Mouse (Mus musculus) forebrain, embryonic 15.5 days (tissue): ENCODE data around the gene Metrn. TPM values are rescaled to one million over a fixed set of nuclear protein-coding genes. Genes with fewer than 3 reads are reported as not detected.
A peak's percentile ranks its signal among the peaks of the same experiment; 100 is the strongest.

Source experiments
- ATAC-seq: fragments of 200-750 bp; cut with Nextera tagmentation; replicated peaks from 2 replicates; pipeline ENCODE4 v1.8.0; 2017; ENCODE audit warnings: mild to moderate bottlenecking, moderate TSS enrichment, moderate library complexity
- H3K27ac ChIP-seq: fragments of 300-500 bp; sonication (generic); replicated peaks from 2 replicates; pipeline ENCODE4 v1.5.1; 2015; ENCODE audit warnings: mild to moderate bottlenecking, inconsistent platforms
- H3K27me3 ChIP-seq: fragments of 300-500 bp; sonication (generic); 2 replicates; pipeline ENCODE4 v1.6.1; 2015; ENCODE audit warnings: inconsistent platforms
- H3K36me3 ChIP-seq: fragments of 300-500 bp; sonication (generic); 2 replicates; pipeline ENCODE4 v1.6.1; 2015; ENCODE audit warnings: mild to moderate bottlenecking, inconsistent platforms
- H3K4me1 ChIP-seq: fragments of 300-500 bp; sonication (generic); 2 replicates; pipeline ENCODE4 v1.6.1; 2015; ENCODE audit warnings: inconsistent platforms
- H3K4me2 ChIP-seq: fragments of 300-500 bp; sonication (generic); replicated peaks from 2 replicates; pipeline ENCODE4 v1.6.1; 2015; ENCODE audit warnings: mild to moderate bottlenecking, inconsistent platforms
- H3K4me3 ChIP-seq: fragments of 300-500 bp; sonication (generic); 2 replicates; pipeline ENCODE4 v1.5.1; 2015; ENCODE audit warnings: mild to moderate bottlenecking, inconsistent platforms
- H3K9ac ChIP-seq: fragments of 300-500 bp; sonication (generic); replicated peaks from 2 replicates; pipeline ENCODE4 v1.6.1; 2015; ENCODE audit warnings: mild to moderate bottlenecking, inconsistent platforms
- H3K9me3 ChIP-seq: fragments of 300-500 bp; sonication (generic); 2 replicates; pipeline ENCODE4 v1.6.1; 2016; ENCODE audit warnings: inconsistent platforms
- WGBS: fragments of 180-500 bp; shearing (Covaris S2); methylation state at CpG from one replicate; pipeline ENCODE4 v1.1.7; 2015; ENCODE audit warnings: mixed read lengths; 5-methylcytosine and 5-hydroxymethylcytosine counted together
- polyA plus RNA-seq: library from polyadenylated mRNA; unstranded; fragments of >200 nt; fragmentation: Nextera tagmentation; extraction: Ambion mirVana; gene quantifications from 2 replicates; pipeline ENCODE4 v1.2.1, GENCODE M21; 2015

Metrn gene
- polyA plus RNA-seq, 1 experiment from 2014 or later = 37.3 TPM

DNA sequence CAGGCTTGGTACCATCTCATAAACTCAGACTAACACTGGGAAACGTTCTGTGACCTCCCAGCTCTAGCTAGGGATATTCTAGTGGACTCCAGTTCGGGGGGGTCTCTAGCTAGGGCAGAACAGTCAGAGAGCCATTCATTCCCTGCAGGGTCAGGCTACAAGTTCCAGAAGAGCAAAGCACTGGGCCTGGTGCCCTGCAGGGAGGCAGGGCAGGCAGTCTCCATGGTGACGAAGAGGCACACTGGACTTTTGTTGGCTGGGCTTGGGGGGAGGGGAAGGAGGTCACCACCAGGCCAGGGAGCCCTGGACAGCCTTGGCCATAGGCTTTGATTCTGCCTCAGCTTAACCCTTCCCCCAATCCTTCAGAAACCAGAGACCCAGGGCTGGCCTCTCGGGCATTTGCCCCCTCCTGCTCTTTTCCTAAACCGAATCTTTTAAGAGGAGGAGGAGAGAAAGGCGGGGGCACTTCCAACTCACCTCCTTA lies 1.3 kb downstream of the Metrn start, which contains the start of gene AC134908.4:
TSS of gene AC134908.4 (minus strand) at position 51 of the 484 bp plus-strand sequence.
- Histone ChIP-seq H3K27ac (peak within 1 kb of the TSS; percentile 40), H3K9ac (peak within 1 kb of the TSS; percentile 44), H3K4me3 (peak within 1 kb of the TSS; percentile 63), H3K4me1 (peaks cover 64% of the 10 kb centered on the region), H3K36me3 (no peaks in the 10 kb centered on the region), H3K9me3 (no peaks in the 10 kb centered on the region), H3K4me2 (peak within 1 kb of the TSS; percentile 86), H3K27me3 (0 out of 2 replicates have a peak, but pooled peaks cover 4% of the 10 kb centered on the region)
- no peak for ATAC-seq
- 6% methylated on average over 6 of the region's 6 CpGs for WGBS

DNA sequence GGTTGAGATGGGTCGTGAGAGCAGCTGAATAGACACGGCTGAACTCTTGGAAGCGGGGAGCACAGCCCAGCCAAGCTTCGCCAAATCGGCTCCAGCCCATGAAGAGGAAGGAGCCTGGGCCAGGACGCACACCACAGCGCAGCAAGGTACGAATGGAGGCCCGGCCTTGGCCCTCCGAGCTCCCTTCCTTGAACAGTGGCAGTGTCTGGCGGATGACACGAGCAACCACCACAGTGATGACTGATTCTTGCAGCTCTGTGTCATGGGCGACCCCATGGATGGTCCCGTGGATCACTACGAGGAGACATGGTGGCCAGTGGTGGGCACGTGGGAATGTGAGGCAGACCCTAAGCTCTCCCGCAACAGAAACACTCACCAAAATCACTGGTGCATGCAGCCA lies 1.9 kb downstream of the Metrn start:
- ATAC-seq = no peak
- no peak overlapping the region for H3K9ac ChIP-seq
- no peaks in the 10 kb centered on the region for H3K36me3 ChIP-seq
- WGBS = 46% methylated on average over 17 of the region's 17 CpGs
- no peak overlapping the region for H3K4me3 ChIP-seq
- H3K9me3 ChIP-seq = no peaks in the 10 kb centered on the region
- peak overlapping the region; percentile 35; the same call in 1 of the 2 replicates for H3K27ac ChIP-seq
- H3K4me2 ChIP-seq = peak overlapping the region; percentile 86
- 0 out of 2 replicates have a peak, but pooled peaks cover 4% of the 10 kb centered on the region for H3K27me3 ChIP-seq
- peaks cover 66% of the 10 kb centered on the region for H3K4me1 ChIP-seq

DNA sequence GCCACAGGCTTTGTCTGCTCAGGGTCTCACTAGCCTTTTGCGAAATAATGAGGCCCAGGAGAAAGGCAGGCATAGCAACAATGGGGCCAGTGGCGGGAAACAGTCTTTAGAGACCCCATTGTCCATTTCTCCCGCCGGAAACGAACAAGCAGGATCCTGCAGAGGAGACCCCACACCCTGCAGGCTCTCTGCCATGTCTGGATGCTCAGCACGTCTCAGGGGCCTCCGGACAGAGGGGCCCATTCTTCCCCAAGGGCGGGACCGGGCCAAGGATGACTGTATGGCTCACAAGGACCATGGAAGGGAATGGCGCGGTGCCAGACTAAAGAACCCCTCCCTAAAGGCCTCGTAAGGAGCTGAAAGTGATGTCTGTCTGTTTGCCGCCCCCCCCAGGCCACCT lies 2.7 kb downstream of the Metrn start:
- Histone ChIP-seq H3K4me2 (peak overlapping the region; percentile 86; the same call in 1 of the 2 replicates), H3K4me1 (peaks cover 66% of the 10 kb centered on the region), H3K9ac (no peak overlapping the region), H3K9me3 (no peaks in the 10 kb centered on the region), H3K27ac (peak overlapping the region; percentile 95), H3K4me3 (no peak overlapping the region), H3K27me3 (0 out of 2 replicates have a peak, but pooled peaks cover 4% of the 10 kb centered on the region), H3K36me3 (0 out of 2 replicates have a peak, but pooled peaks cover 6% of the 10 kb centered on the region)
- no peak for ATAC-seq
- 8% methylated on average over 13 of the region's 13 CpGs for WGBS

DNA sequence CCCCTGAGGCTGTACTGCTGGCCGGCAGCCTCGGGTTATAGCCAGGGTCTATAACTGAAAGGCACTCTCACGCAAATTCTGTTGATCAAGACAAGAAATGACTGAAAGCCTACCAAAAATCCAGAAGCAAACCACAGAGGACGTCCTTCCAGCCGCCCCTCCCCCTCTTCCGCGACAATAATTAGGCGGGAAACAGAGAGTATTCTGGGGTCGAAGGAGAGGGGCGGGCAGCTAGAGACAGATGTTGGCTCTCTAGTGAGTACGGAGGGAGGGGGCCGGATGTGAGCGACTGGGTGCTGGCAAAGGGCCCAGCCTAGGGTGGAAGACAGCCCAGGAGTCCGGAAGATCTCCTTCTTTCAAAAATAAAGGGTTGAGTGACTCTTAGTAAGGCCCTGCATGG lies 4.3 kb downstream of the Metrn start, which contains the start of gene Fam173a:
TSS of gene Fam173a (minus strand) at position 287 of the 400 bp plus-strand sequence.
- no peaks in the 10 kb centered on the region for H3K9me3 ChIP-seq
- peak within 1 kb of the TSS; percentile 93 for H3K4me2 ChIP-seq
- peak; percentile 41 for ATAC-seq
- H3K4me1 ChIP-seq = peaks cover 65% of the 10 kb centered on the region
- 0 out of 2 replicates have a peak, but pooled peaks cover 4% of the 10 kb centered on the region for H3K27me3 ChIP-seq
- WGBS = 0% methylated on average over 14 of the region's 14 CpGs
- H3K4me3 ChIP-seq = peak within 1 kb of the TSS; percentile 92
- H3K36me3 ChIP-seq = 0 out of 2 replicates have a peak, but pooled peaks cover 7% of the 10 kb centered on the region
- peak within 1 kb of the TSS; percentile 95 for H3K27ac ChIP-seq
- peak within 1 kb of the TSS; percentile 83 for H3K9ac ChIP-seq

DNA sequence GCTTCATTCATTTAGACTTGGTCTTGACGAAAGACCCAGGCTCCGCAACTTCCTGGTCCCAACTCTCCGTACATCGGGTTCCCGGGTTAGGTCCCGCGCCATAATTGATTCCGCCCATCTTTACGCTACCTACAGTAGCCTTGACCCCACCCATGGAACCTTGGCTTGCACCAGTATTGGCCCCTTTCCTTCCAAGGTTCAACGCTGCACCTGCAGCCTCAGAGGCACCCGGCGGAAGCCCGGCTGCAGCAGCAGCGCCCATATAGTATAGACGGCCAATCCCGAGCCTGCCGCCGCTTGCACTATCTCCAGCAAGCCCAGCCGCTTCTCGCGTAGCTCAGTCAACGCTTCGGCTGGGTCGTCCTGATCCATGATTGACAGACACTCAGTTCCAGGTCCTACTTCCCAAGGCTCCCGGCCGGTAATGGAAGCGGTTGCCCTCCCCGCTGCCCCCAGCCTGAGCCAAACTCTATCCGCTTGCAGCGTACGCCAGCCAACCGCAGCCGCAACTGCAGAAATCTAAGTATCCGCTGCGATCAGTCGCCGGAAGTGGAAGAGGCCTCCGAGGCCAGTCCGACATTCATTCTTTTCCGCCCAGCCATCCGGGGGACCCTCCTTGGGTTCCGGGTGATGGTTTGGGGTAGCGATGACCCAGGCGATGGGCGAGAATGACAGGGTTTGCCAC lies 5.0 kb downstream of the Metrn start:
- Histone ChIP-seq H3K9ac (peak overlapping the region; percentile 83), H3K27me3 (0 out of 2 replicates have a peak, but pooled peaks cover 4% of the 10 kb centered on the region), H3K36me3 (0 out of 2 replicates have a peak, but pooled peaks cover 7% of the 10 kb centered on the region), H3K9me3 (no peaks in the 10 kb centered on the region), H3K4me3 (peak overlapping the region; percentile 92), H3K27ac (peak overlapping the region; percentile 95), H3K4me2 (peak overlapping the region; percentile 93), H3K4me1 (peaks cover 59% of the 10 kb centered on the region)
- ATAC-seq = peak; percentile 72
- under 1% methylated on average over 45 of the region's 45 CpGs for WGBS

DNA sequence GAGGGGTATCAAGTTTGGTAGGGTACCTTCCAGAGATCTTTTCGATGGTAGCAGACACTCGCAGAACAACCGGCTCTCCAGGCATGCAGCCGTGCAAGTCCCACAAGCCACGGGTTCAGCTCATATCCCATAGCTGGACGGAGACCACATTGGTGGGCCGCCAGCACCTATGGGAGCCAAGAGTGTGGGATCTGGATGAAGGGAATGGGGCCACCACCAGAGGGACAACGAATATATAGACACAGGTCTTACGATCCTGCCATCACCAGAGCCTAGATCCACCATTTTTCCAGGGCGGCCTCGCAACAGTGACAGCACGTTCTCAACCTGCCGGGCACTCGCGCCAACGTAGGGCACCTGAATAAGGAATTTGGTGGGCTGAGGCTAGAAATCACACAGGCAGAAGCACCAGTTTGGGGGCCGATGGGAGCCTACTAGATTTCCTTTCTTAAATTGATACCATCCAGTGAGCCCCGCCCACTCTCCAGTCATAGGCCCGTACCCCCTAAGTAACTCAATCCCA lies 5.6 kb downstream of the Metrn start:
- peak overlapping the region; percentile 93 for H3K4me2 ChIP-seq
- H3K4me3 ChIP-seq = peak overlapping the region; percentile 92
- H3K4me1 ChIP-seq = peaks cover 53% of the 10 kb centered on the region
- H3K27me3 ChIP-seq = no peaks in the 10 kb centered on the region
- 0 out of 2 replicates have a peak, but pooled peaks cover 7% of the 10 kb centered on the region for H3K36me3 ChIP-seq
- H3K9me3 ChIP-seq = no peaks in the 10 kb centered on the region
- peak overlapping the region; percentile 83 for H3K9ac ChIP-seq
- 23% methylated on average over 19 of the region's 19 CpGs for WGBS
- H3K27ac ChIP-seq = peak overlapping the region; percentile 95
- no peak; the same call in 1 of the 2 replicates for ATAC-seq

DNA sequence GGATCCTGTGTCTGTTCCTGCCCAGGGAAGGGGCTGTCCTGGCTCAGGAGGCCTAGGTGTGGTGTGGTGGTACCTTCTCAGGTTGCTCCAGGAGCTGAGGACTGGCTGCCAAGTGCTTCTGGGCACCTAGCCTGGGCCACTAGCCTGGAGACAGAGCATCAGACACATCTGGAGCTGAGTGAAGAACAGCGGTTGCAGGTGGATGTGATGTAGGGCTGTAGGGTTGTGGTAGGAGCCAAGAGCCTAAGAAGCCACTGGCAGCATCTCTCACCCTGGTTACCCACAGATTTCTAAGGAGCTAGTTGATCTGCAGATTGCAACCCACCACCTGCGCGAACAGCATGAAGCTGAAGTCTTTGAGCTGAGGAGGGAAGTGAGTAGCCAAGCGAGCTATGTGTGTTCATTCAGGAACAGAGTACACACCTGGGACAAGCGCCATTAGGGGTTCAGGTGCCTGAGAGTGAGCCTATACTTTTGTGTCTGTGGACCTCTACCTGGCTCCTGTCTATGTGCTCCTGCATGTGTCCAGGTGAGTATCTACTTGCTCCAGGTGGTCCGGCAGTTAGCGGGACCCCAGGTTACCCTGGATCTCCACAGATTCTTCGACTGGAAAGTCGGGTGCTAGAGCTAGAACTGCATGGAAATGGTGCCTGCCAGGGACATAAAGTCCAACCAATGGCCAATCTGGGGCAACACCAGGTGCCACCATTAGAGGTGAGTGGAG lies 10.0 kb downstream of the Metrn start:
- no peak overlapping the region for H3K4me2 ChIP-seq
- H3K27ac ChIP-seq = no peak overlapping the region
- H3K4me1 ChIP-seq = peaks cover 34% of the 10 kb centered on the region
- peaks cover 22% of the 10 kb centered on the region for H3K36me3 ChIP-seq
- H3K27me3 ChIP-seq = no peaks in the 10 kb centered on the region
- no peaks in the 10 kb centered on the region for H3K9me3 ChIP-seq
- WGBS = 90% methylated on average over 9 of the region's 9 CpGs
- no peak for ATAC-seq
- H3K9ac ChIP-seq = no peak overlapping the region
- H3K4me3 ChIP-seq = no peak overlapping the region

DNA sequence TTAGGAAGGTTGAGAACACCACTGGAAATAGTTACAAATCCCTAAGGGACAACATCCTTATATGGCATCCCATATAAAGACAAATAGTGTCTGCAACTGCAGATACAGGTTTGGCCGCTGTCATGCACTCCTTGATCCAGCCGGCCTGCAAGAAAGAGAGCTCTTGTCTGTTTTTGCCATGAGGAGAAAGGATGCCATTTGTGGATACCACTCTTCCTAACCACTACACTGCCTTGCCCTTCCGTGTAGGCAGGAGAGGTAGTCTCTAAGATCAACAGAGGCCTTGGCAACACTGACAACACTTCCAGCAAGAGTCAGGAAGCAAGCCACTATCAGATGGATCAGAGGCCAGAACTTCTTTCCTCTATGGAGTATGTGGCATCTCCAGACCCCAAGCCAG lies 10.7 kb downstream of the Metrn start, which contains the start of gene Ccdc78:
TSS of gene Ccdc78 (plus strand) at position 301 of the 400 bp plus-strand sequence.
- H3K36me3 ChIP-seq = peaks cover 28% of the 10 kb centered on the region

DNA sequence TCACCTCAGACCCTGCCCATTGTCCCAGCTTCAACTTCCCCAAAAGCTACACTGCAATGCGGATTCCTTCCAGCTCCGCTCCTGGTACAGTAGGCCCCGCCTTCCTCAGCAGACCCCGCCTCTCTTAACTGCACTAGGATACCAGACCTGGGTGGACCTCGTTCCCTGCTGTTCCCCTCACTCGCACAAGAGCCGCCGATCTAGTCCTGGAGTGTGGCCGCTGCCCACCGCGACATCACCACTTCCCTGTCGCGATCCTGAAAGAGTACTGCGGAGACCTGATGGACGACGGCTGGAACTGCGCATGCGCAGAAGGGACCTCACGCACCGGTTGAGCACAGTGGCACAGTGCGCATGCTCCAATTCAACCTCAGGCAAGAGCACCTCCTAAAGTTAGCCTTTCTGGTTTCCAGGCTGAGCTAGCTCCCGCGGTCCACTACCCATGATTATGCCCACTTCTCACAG lies 11.6 kb downstream of the Metrn start, which contains the start of gene Haghl:
TSS of gene Haghl (minus strand) at position 393 of the 465 bp plus-strand sequence.
- Histone ChIP-seq H3K9ac (peak within 1 kb of the TSS; percentile 71), H3K4me1 (peaks cover 21% of the 10 kb centered on the region), H3K27ac (peak within 1 kb of the TSS; percentile 88), H3K9me3 (no peaks in the 10 kb centered on the region), H3K36me3 (peaks cover 38% of the 10 kb centered on the region), H3K27me3 (no peaks in the 10 kb centered on the region), H3K4me3 (peak within 1 kb of the TSS; percentile 68), H3K4me2 (peak within 1 kb of the TSS; percentile 63)
- peak; percentile 82 for ATAC-seq
- WGBS = under 1% methylated on average over 23 of the region's 23 CpGs

More for the DNA sequence above, 10.7 kb downstream of the Metrn start, which contains the start of gene Ccdc78:
- Histone ChIP-seq H3K4me1 (peaks cover 29% of the 10 kb centered on the region), H3K4me2 (peak within 1 kb of the TSS; percentile 63), H3K9me3 (no peaks in the 10 kb centered on the region), H3K9ac (peak within 1 kb of the TSS; percentile 71), H3K27me3 (no peaks in the 10 kb centered on the region), H3K27ac (peak within 1 kb of the TSS; percentile 88), H3K4me3 (peak within 1 kb of the TSS; percentile 68)
- WGBS = 86% methylated on average over 3 of the region's 3 CpGs
- ATAC-seq = no peak

DNA sequence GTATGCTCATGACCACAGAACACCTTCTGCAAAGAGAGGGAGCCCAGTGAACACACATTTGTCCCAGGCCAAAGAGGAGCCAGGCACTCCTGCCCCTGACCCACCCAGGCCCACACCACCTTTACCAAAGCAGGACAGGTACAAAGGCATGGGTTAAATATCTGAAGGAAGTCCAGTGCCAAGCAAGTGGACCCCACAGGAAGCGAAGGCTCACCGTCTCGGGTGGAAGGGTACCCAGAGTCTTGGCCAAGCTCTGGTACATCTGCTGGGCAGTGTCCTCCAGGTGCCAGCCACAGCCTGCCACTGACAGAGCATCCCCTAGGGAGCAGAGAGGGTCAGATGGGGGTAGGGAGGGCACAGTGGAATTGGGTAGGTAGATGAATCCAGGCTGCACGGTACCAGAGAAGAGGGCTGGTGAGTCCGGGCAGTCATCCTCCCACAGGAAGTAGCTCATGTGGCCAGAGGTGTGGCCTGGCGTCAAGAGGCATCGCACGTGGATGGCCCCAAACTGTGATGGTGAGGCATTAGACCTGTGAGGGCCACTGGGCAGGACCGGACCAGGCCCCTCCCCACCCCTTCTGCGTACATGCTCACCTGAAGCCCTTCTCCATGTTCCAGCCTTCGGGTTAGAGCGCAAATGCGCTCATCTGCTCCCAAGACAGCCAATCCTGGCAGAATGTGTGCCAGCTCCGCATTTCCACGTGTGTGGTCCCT lies 12.9 kb downstream of the Metrn start:
- Histone ChIP-seq H3K27ac (no peak overlapping the region), H3K4me1 (peaks cover 21% of the 10 kb centered on the region), H3K36me3 (peaks cover 39% of the 10 kb centered on the region), H3K27me3 (no peaks in the 10 kb centered on the region), H3K4me3 (peak overlapping the region; percentile 68), H3K4me2 (peak overlapping the region; percentile 63), H3K9ac (peak overlapping the region; percentile 71), H3K9me3 (no peaks in the 10 kb centered on the region)
- no peak for ATAC-seq
- WGBS = 80% methylated on average over 15 of the region's 15 CpGs

DNA sequence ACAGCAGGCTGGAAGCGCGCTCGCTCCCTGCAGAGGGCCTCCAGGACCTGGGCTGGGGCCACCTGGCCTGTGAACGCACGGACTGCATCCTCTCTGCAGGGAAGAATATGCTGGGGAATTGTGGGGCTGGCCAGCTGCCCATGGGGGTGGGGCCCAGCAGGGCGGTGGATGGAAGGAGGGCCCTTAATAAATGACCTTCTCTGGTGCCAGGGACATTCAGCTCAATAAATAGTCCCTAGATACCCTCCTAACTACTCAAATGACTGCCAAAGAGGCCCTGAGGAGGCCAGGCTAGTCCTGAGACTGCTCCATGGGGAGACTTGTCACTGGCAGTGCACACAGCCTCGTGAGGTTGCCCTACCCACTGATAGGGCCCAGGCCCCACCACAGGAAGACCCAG lies 13.8 kb downstream of the Metrn start:
- H3K27ac ChIP-seq = no peak overlapping the region
- H3K36me3 ChIP-seq = peaks cover 39% of the 10 kb centered on the region
- H3K27me3 ChIP-seq = no peaks in the 10 kb centered on the region
- H3K4me3 ChIP-seq = no peak overlapping the region
- H3K9me3 ChIP-seq = no peaks in the 10 kb centered on the region
- no peak overlapping the region for H3K4me2 ChIP-seq
- 74% methylated on average over 7 of the region's 7 CpGs for WGBS
- H3K4me1 ChIP-seq = peaks cover 21% of the 10 kb centered on the region
- no peak for ATAC-seq
- H3K9ac ChIP-seq = no peak overlapping the region
